In the genomic region with DNA sequence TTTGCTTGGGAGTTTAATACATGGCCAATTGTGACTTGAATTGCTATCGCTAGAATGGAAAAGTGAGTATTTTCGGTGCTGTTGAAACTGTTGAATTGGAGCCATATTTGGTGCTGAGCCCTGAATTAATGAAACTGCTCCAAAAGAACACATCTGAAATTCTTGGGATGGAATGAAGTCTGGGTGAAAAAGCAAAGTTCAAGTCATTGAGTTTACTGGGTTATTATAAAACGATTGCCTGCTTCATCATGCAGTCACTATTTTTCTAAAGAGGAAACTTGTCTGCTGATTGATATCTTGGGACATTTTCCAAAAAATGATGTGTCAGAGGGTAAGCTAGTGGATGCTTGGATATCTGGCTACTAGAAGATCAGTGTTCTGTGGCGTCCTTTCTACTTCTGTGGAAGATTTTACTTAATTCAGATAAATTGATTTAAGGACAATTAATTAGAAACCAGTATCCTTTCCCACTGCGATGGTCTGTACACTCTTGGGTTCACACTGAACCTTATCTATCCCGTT, we compare ENCODE assay signal across 15 mouse cellular contexts. TPM values are rescaled to one million over a fixed set of nuclear protein-coding genes. Genes with fewer than 3 reads are reported as not detected.
DNase-seq lines count a peak whose midpoint lies in the region; ATAC-seq and TF ChIP-seq lines count a peak whose summit lies in the region.
"Had no signal": no experiment of that assay in that cellular context is flagged by ENCODE, and none has a peak within 500 bp of the region (broad histone marks: within the 10 kb centered on the region; RNA-seq: fewer than 3 reads in every experiment).

No protein-coding gene starts in this region.

- no peaks in the 10 kb centered on the region for H3K9me3 ChIP-seq in heart, embryonic 13.5 days
- H3K9me3 ChIP-seq in E14TG2a.4 (ENCODE audit: low read length): no peaks in the 10 kb centered on the region
- no peaks in the 10 kb centered on the region for H3K9me3 ChIP-seq in liver, embryonic 12.5 days (replicated peaks)
- H3K9me3 ChIP-seq: megakaryocyte, embryonic 14.5 days had no signal

- no peak overlapping the region for H3K4me3 ChIP-seq in heart, embryonic 13.5 days
- peak overlapping the region; percentile 87 for H3K4me3 ChIP-seq in E14TG2a.4 (replicated peaks; ENCODE audit: low read length)
- 0 out of 2 replicates have a peak overlapping the region, but pooled peaks have one; percentile 6 for H3K4me3 ChIP-seq in liver, embryonic 12.5 days

- no peak for DNase-seq in heart, postnatal 14 days
- peak; percentile 24 for DNase-seq in lung, postnatal 36 days
- DNase-seq in lung, adult 18-20 months: no peak
- no peak for DNase-seq in urinary bladder, adult 18-20 months (ENCODE audit: low spot score in 2 of 2)
- DNase-seq: adrenal gland, adult 2 months; cerebellum, adult 8-10 months; kidney, postnatal 14 days; layer of hippocampus, adult 9-11 months; thymus, postnatal 36 days had no signal

- H3K27me3 ChIP-seq in heart, embryonic 13.5 days (replicated peaks): no peaks in the 10 kb centered on the region
- H3K27me3 ChIP-seq in E14TG2a.4 (ENCODE audit: insufficient read depth, low read length): no peaks in the 10 kb centered on the region
- no peaks in the 10 kb centered on the region for H3K27me3 ChIP-seq in liver, embryonic 12.5 days (replicated peaks)
- H3K27me3 ChIP-seq: megakaryocyte, embryonic 14.5 days had no signal

- 0 out of 2 replicates have a peak overlapping the region, but pooled peaks have one; percentile 14 for H3K4me2 ChIP-seq in heart, embryonic 13.5 days
- H3K4me2 ChIP-seq in liver, embryonic 12.5 days: peak overlapping the region; percentile 90

- no peak overlapping the region for H3K27ac ChIP-seq in heart, embryonic 13.5 days (replicated peaks)
- H3K27ac ChIP-seq in liver, embryonic 12.5 days: no peak overlapping the region; the same call in 1 of the 2 replicates
- H3K27ac ChIP-seq: stomach, postnatal 0 days had no signal

- ATAC-seq in heart, embryonic 13.5 days (ENCODE audit: extremely low read depth, insufficient number of reproducible peaks, low FRiP score, low TSS enrichment): no peak
- ATAC-seq in liver, embryonic 12.5 days: no peak
- ATAC-seq: inflammation-experienced regulatory T-cells, adult 6 months had no signal

- intact Hi-C loops in heart, postnatal 14 days (cut with DNase I): loop anchor here (10.0 kb wide), 1 partner anchor 312 kb away; the partner anchor contains the start of gene Osbpl8

- no peak for TF ChIP-seq CTCF in E14TG2a.4 (conservative IDR thresholded peaks at IDR 0.05; ENCODE audit: low read length)

- WGBS in heart, embryonic 13.5 days: 78% methylated on average over 6 of the region's 6 CpGs
- 55% methylated on average over 6 of the region's 6 CpGs for WGBS in liver, embryonic 12.5 days (ENCODE audit: insufficient replicate concordance)

- peaks cover 43% of the 10 kb centered on the region for H3K4me1 ChIP-seq in heart, embryonic 13.5 days
- peaks cover 80% of the 10 kb centered on the region for H3K4me1 ChIP-seq in E14TG2a.4 (replicated peaks; ENCODE audit: low read depth, low read length)
- peaks cover 79% of the 10 kb centered on the region for H3K4me1 ChIP-seq in liver, embryonic 12.5 days

- H3K9ac ChIP-seq in heart, embryonic 13.5 days: no peak overlapping the region
- H3K9ac ChIP-seq in liver, embryonic 12.5 days: no peak overlapping the region

- H3K36me3 ChIP-seq in heart, embryonic 13.5 days: peaks cover 24% of the 10 kb centered on the region
- H3K36me3 ChIP-seq in E14TG2a.4 (ENCODE audit: insufficient read depth, low read length): peaks cover 69% of the 10 kb centered on the region
- peaks cover 55% of the 10 kb centered on the region for H3K36me3 ChIP-seq in liver, embryonic 12.5 days

RNA-seq across cellular contexts. Expression of gene Nap1l1, which starts 4.0 kb away (rescaled TPM):
- 135 and 143 TPM in 2 replicates for polyA plus RNA-seq in heart, embryonic 13.5 days (2015; fragmentation: Nextera tagmentation; extraction: Ambion mirVana)
- 10 to 100 TPM; 59.7 to 65.9 TPM for total RNA-seq in heart, postnatal 14 days (2021)
- 174 and 178 TPM in 2 replicates for polyA plus RNA-seq in liver, embryonic 12.5 days (2016; fragmentation: Nextera tagmentation; extraction: Ambion mirVana)

RNA-seq across cellular contexts. Expression of gene Phlda1, which starts 29.0 kb away (rescaled TPM):
- polyA plus RNA-seq in heart, embryonic 13.5 days (2015; fragmentation: Nextera tagmentation; extraction: Ambion mirVana): 23.9 and 24.8 TPM in 2 replicates
- 10 to 100 TPM; 20.3 to 22.3 TPM for total RNA-seq in heart, postnatal 14 days (2021)
- 6.5 and 7.4 TPM in 2 replicates for polyA plus RNA-seq in liver, embryonic 12.5 days (2016; fragmentation: Nextera tagmentation; extraction: Ambion mirVana)
